Mouse (Mus musculus): ENCODE measurements around the gene Ifng. TPM values are rescaled to one million over a fixed set of nuclear protein-coding genes. Genes with fewer than 3 reads are reported as not detected.

Ifng gene
- not detected in 2 replicates for polyA plus RNA-seq (2011; ENCODE audit: insufficient read length, low read depth, missing spikeins)

- Histone ChIP-seq H3K4me3 (ENCODE audit: insufficient read depth, low read length) (no peak within 1 kb of the TSS), H3K27ac (ENCODE audit: insufficient read depth, low read length) (no peak within 1 kb of the TSS), H3K4me1 (ENCODE audit: control insufficient read depth, insufficient read depth, low read length) (no peaks in the 10 kb centered on the region)
- no peak for TF ChIP-seq CTCF (IDR thresholded peaks at IDR 0.05; ENCODE audit: borderline replicate concordance, insufficient read depth, low read length)
- TF ChIP-seq POLR2A (IDR thresholded peaks at IDR 0.05; ENCODE audit: low read depth, low read length) = no peak
Measured at GRCm38 (mm10) chr10:118440742-118441240, at the start of gene Ifng. TSS of gene Ifng (plus strand) at chr10:118441046.

- Histone ChIP-seq H3K4me1 (ENCODE audit: control insufficient read depth, insufficient read depth, low read length) (no peaks in the 10 kb centered on the region), H3K27ac (ENCODE audit: insufficient read depth, low read length) (no peak overlapping the region), H3K4me3 (ENCODE audit: insufficient read depth, low read length) (no peak overlapping the region)
- TF ChIP-seq CTCF (IDR thresholded peaks at IDR 0.05; ENCODE audit: borderline replicate concordance, insufficient read depth, low read length) (no peak), POLR2A (IDR thresholded peaks at IDR 0.05; ENCODE audit: low read depth, low read length) (no peak)
Measured at GRCm38 (mm10) chr10:118399917-118400316, 40.9 kb upstream of the Ifng start.

DNA sequence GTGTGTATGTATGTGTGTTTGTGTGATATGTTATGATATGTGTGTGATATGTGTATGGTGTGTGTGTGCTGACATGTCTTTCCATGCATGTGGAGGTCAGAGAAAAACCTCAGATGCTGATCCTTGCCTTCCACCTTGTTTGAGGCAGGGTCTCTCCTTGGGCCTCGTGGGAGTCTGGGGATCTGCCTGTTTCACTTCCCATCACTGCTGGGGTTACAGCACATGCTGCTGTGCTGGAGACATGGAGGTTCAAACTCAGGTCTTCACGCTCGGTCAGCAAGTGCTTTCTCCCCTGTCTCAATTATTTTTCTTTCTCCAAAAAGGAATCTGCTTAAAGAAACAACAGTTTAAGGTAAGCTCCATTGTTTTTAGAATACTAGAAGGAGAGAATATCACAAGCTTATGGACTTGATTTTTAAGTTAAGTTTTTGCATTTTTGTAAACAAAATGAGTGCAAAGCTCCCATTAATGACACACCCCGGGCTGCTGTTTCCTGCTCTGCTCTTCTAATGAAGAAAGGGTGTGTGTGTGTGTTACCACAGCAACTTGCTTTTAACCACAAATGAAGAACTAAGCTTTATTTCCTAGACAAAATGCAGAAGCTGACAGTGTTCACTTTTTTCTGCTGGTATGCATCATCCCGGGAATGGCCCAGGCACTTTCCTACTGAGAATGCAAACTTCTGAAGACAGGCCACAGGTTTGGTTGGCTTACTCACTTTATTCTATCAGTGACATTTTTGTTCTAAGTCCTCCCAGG lies 34.2 kb upstream of the Ifng start:
- no peaks in the 10 kb centered on the region for H3K4me1 ChIP-seq (ENCODE audit: control insufficient read depth, insufficient read depth, low read length)
- H3K27ac ChIP-seq (ENCODE audit: insufficient read depth, low read length) = no peak overlapping the region
- no peak overlapping the region for H3K4me3 ChIP-seq (ENCODE audit: insufficient read depth, low read length)
- TF ChIP-seq POLR2A (IDR thresholded peaks at IDR 0.05; ENCODE audit: low read depth, low read length) (no peak), CTCF (IDR thresholded peaks at IDR 0.05; ENCODE audit: borderline replicate concordance, insufficient read depth, low read length) (no peak)

DNA sequence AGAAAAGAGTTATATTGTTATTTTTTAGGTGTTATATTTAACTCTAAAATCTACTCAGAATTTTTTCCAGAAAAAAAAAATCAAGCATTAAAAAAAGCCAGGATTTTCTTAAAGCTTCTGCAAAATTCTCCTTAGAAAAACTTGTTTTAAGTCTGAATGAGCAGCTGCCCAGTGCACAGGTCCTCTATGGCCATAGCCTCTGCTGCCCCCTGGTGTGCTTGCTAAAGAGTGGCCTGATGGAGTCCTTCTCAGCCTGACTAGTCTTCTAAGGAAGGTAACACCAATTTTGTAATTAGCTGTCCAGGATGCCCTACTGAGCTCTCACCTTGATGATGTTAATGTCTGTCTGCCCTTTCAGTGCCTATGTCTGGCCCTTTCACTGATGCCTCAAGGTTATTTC lies 29.5 kb upstream of the Ifng start:
- Histone ChIP-seq H3K4me1 (ENCODE audit: control insufficient read depth, insufficient read depth, low read length) (no peaks in the 10 kb centered on the region), H3K4me3 (ENCODE audit: insufficient read depth, low read length) (no peak overlapping the region), H3K27ac (ENCODE audit: insufficient read depth, low read length) (no peak overlapping the region)
- TF ChIP-seq POLR2A (IDR thresholded peaks at IDR 0.05; ENCODE audit: low read depth, low read length) (no peak), CTCF (IDR thresholded peaks at IDR 0.05; ENCODE audit: borderline replicate concordance, insufficient read depth, low read length) (no peak)

DNA sequence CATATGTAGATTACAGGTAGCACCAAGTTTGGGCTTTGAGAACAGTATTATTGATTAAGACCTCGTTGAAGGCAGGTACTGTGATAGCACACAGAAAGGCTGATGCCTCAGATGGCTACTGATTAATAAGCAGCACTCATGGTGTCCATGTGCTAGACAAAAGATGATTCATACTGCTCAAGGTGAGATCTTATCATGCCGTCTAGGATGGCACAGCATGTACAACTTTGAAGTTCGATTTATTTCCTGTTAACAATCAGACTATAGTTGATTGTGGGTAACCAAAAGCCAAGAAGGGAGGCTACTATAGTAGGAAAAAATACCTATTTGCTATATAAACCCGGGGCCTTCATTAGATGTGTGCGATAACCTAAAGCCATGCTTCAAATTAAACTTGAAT lies 28.1 kb upstream of the Ifng start:
- Histone ChIP-seq H3K4me1 (ENCODE audit: control insufficient read depth, insufficient read depth, low read length) (no peaks in the 10 kb centered on the region), H3K4me3 (ENCODE audit: insufficient read depth, low read length) (no peak overlapping the region), H3K27ac (ENCODE audit: insufficient read depth, low read length) (no peak overlapping the region)
- TF ChIP-seq POLR2A (IDR thresholded peaks at IDR 0.05; ENCODE audit: low read depth, low read length) (no peak), CTCF (IDR thresholded peaks at IDR 0.05; ENCODE audit: borderline replicate concordance, insufficient read depth, low read length) (no peak)

GRCm38 (mm10) chr10:118419000-118419425 lies 21.8 kb upstream of the Ifng start:
- no peak for TF ChIP-seq CTCF (IDR thresholded peaks at IDR 0.05; ENCODE audit: borderline replicate concordance, insufficient read depth, low read length)
- Histone ChIP-seq H3K4me1 (ENCODE audit: control insufficient read depth, insufficient read depth, low read length) (no peaks in the 10 kb centered on the region), H3K4me3 (ENCODE audit: insufficient read depth, low read length) (no peak overlapping the region), H3K27ac (ENCODE audit: insufficient read depth, low read length) (no peak overlapping the region)

DNA sequence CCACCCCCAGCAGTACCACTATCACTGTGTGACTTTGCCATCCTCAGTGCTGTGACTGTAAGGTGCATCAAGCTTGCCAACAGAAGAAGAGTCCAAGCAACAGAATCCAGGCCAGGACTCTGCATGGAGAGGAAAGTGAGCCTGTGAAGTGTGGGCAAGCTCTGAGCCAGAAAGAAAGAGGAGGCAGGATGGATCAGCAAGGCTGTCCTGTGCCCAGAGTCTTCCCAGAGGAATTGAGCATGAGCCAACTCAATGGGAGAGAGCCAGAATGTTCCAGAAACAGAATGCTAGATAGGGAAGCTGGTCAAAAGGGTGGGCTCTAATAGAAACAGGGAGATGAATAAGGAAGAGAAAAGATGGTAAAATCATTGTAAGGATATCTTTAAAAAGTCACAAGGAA lies 19.9 kb upstream of the Ifng start:
- Histone ChIP-seq H3K4me1 (ENCODE audit: control insufficient read depth, insufficient read depth, low read length) (no peaks in the 10 kb centered on the region), H3K4me3 (ENCODE audit: insufficient read depth, low read length) (no peak overlapping the region), H3K27ac (ENCODE audit: insufficient read depth, low read length) (no peak overlapping the region)
- TF ChIP-seq CTCF (IDR thresholded peaks at IDR 0.05; ENCODE audit: borderline replicate concordance, insufficient read depth, low read length) = no peak
- TF ChIP-seq POLR2A (IDR thresholded peaks at IDR 0.05; ENCODE audit: low read depth, low read length) = no peak

DNA sequence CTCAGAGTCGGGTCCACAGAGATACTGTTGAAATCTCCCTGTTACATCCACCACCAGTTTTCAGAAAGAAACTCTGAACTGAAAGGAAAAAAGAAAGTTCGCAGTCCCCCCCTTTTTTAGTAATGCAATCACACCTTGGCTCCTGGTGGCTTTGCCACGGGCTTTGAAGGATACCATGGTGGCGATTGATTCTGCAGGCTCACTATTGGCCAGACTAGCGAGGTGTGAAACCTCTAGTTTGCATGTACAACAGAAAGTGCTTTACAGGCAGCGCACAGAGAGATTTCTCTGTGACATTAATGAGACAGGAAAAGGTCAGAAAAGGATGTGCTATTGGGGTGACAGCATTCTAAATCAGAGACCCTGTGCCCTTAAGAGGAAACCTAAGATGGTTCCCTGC lies 5.3 kb upstream of the Ifng start:
- Histone ChIP-seq H3K4me1 (ENCODE audit: control insufficient read depth, insufficient read depth, low read length) (no peaks in the 10 kb centered on the region), H3K27ac (ENCODE audit: insufficient read depth, low read length) (no peak overlapping the region), H3K4me3 (ENCODE audit: insufficient read depth, low read length) (no peak overlapping the region)
- TF ChIP-seq POLR2A (IDR thresholded peaks at IDR 0.05; ENCODE audit: low read depth, low read length) (no peak), CTCF (IDR thresholded peaks at IDR 0.05; ENCODE audit: borderline replicate concordance, insufficient read depth, low read length) (no peak)

- Histone ChIP-seq H3K27ac (ENCODE audit: insufficient read depth, low read length) (no peak overlapping the region), H3K4me1 (ENCODE audit: control insufficient read depth, insufficient read depth, low read length) (no peaks in the 10 kb centered on the region), H3K4me3 (ENCODE audit: insufficient read depth, low read length) (no peak overlapping the region)
- TF ChIP-seq POLR2A (IDR thresholded peaks at IDR 0.05; ENCODE audit: low read depth, low read length) (no peak), CTCF (IDR thresholded peaks at IDR 0.05; ENCODE audit: borderline replicate concordance, insufficient read depth, low read length) (no peak)
Measured at GRCm38 (mm10) chr10:118441898-118442297, 1.1 kb downstream of the Ifng start.

- no peaks in the 10 kb centered on the region for H3K4me1 ChIP-seq (ENCODE audit: control insufficient read depth, insufficient read depth, low read length)
- TF ChIP-seq CTCF (IDR thresholded peaks at IDR 0.05; ENCODE audit: borderline replicate concordance, insufficient read depth, low read length) = no peak
- TF ChIP-seq POLR2A (IDR thresholded peaks at IDR 0.05; ENCODE audit: low read depth, low read length) = no peak
- no peak overlapping the region for H3K4me3 ChIP-seq (ENCODE audit: insufficient read depth, low read length)
- no peak overlapping the region for H3K27ac ChIP-seq (ENCODE audit: insufficient read depth, low read length)
Measured at GRCm38 (mm10) chr10:118442999-118443398, 2.2 kb downstream of the Ifng start.
